Mouse (Mus musculus) kidney, postnatal 4 days (tissue): ENCODE results near the gene Ces2a.

Source experiments
- DNase-seq, 2 experiments: peaks; one replicate each; pipeline ENCODE4 v3.0.0; 2021; ENCODE audit warnings: mixed read lengths in 2 of 2

The Ces2a gene

GRCm38 (mm10) chr8:104733753-104734152 is at the start of gene Ces2a:
Gene Ces2a (plus strand): TSS chr8:104734003.
- no peak for DNase-seq

GRCm38 (mm10) chr8:104688433-104688832 is 45.4 kb upstream of the Ces2a start:
- no peak for DNase-seq

GRCm38 (mm10) chr8:104698556-104698955 is 35.2 kb upstream of the Ces2a start:
- no peak for DNase-seq

- no peak for DNase-seq
Observed at GRCm38 (mm10) chr8:104701900-104702299, 31.9 kb upstream of the Ces2a start.

- DNase-seq: no peak
Observed at GRCm38 (mm10) chr8:104721166-104721565, 12.6 kb upstream of the Ces2a start.

GRCm38 (mm10) chr8:104731451-104731850 is 2.4 kb upstream of the Ces2a start:
- DNase-seq: no peak

GRCm38 (mm10) chr8:104731969-104732368 is 1.8 kb upstream of the Ces2a start:
- DNase-seq: no peak

GRCm38 (mm10) chr8:104742039-104742438 is 8.2 kb downstream of the Ces2a start:
- DNase-seq: no peak

GRCm38 (mm10) chr8:104743410-104743809 is 9.6 kb downstream of the Ces2a start:
- DNase-seq: no peak

GRCm38 (mm10) chr8:104752818-104753217 is 19.0 kb downstream of the Ces2a start:
- DNase-seq: no peak

- no peak for DNase-seq
Observed at GRCm38 (mm10) chr8:104757621-104758020, 23.8 kb downstream of the Ces2a start.

- DNase-seq: no peak
Observed at GRCm38 (mm10) chr8:104758209-104758608, 24.4 kb downstream of the Ces2a start.

- no peak for DNase-seq
Observed at GRCm38 (mm10) chr8:104761126-104761525, 27.3 kb downstream of the Ces2a start.

GRCm38 (mm10) chr8:104766485-104766884 is 32.7 kb downstream of the Ces2a start:
- no peak for DNase-seq

- DNase-seq: no peak
Observed at GRCm38 (mm10) chr8:104770365-104770764, 36.6 kb downstream of the Ces2a start.

GRCm38 (mm10) chr8:104787049-104787448 is 53.2 kb downstream of the Ces2a start:
- DNase-seq: no peak

GRCm38 (mm10) chr8:104788929-104789328 is 55.1 kb downstream of the Ces2a start:
- DNase-seq: no peak

GRCm38 (mm10) chr8:104789886-104790680 is 56.3 kb downstream of the Ces2a start:
- DNase-seq: peak in 1 of 2 experiments; percentile 14
